Mouse (Mus musculus): ENCODE data around the gene Spag5. TPM values are rescaled to one million over a fixed set of nuclear protein-coding genes. Genes with fewer than 3 reads are reported as not detected.

Spag5 gene
- polyA plus RNA-seq (2014; fragmentation: Nextera tagmentation; extraction: Ambion mirVana) = 23.6 and 25.0 TPM in 2 replicates

- peak; percentile 96 for ATAC-seq (ENCODE audit: insufficient number of reproducible peaks, insufficient read depth, low FRiP score, low read depth)
- H3K4me1 ChIP-seq (ENCODE audit: control insufficient read depth in 2 of 2, insufficient read depth in 2 of 2, low read length in 2 of 2) = peaks cover 0 to 10% of the 10 kb centered on the region in 2 experiments; a peak in 1 of 4 replicates
- H3K36me3 ChIP-seq (ENCODE audit: control insufficient read depth, insufficient read depth, low read length) = peaks cover 33% of the 10 kb centered on the region
- H3K9me3 ChIP-seq (ENCODE audit: control insufficient read depth, low read length) = no peaks in the 10 kb centered on the region
- H3K4me2 ChIP-seq (ENCODE audit: low read length) = peak within 1 kb of the TSS; percentile 89
- peak within 1 kb of the TSS; percentile 50 to 77; a peak in 3 of 4 replicates for H3K27ac ChIP-seq (replicated peaks in 1 of 2; ENCODE audit: control insufficient read depth in 1 of 2, insufficient read depth in 1 of 2, low read depth in 2 of 2, low read length in 2 of 2)
- no peaks in the 10 kb centered on the region for H3K27me3 ChIP-seq (ENCODE audit: control insufficient read depth, insufficient read depth, low read length)
- H3K9ac ChIP-seq (ENCODE audit: low read length) = peak within 1 kb of the TSS; percentile 80
- WGBS = under 1% methylated on average over 49 of the region's 49 CpGs
- peak within 1 kb of the TSS; percentile 76 to 81 for H3K4me3 ChIP-seq (ENCODE audit: control insufficient read depth in 1 of 2, insufficient read depth in 1 of 2, low read depth in 1 of 2, low read length in 2 of 2)
These were observed at the start of gene Spag5 for GRCm38 (mm10) chr11:78301357-78302084. Gene Spag5, plus strand, starts transcription at chr11:78301529.

GRCm38 (mm10) chr11:78256618-78257017, 44.7 kb upstream of the Spag5 start:
- H3K27ac ChIP-seq (replicated peaks in 1 of 2; ENCODE audit: control insufficient read depth in 1 of 2, insufficient read depth in 1 of 2, low read depth in 2 of 2, low read length in 2 of 2) = no peak overlapping the region
- no peaks in the 10 kb centered on the region for H3K9me3 ChIP-seq (ENCODE audit: control insufficient read depth, low read length)
- 100% methylated on average over 1 of the region's 1 CpGs for WGBS
- no peak overlapping the region for H3K4me3 ChIP-seq (ENCODE audit: control insufficient read depth in 1 of 2, insufficient read depth in 1 of 2, low read depth in 1 of 2, low read length in 2 of 2)
- no peak overlapping the region for H3K4me2 ChIP-seq (ENCODE audit: low read length)
- ATAC-seq (ENCODE audit: insufficient number of reproducible peaks, insufficient read depth, low FRiP score, low read depth) = no peak
- H3K36me3 ChIP-seq (ENCODE audit: control insufficient read depth, insufficient read depth, low read length) = peaks cover 37% of the 10 kb centered on the region
- peaks cover 7% of the 10 kb centered on the region; the same call in 1 of the 2 replicates for H3K27me3 ChIP-seq (ENCODE audit: control insufficient read depth, insufficient read depth, low read length)
- H3K9ac ChIP-seq (ENCODE audit: low read length) = no peak overlapping the region
- no peaks in the 10 kb centered on the region for H3K4me1 ChIP-seq (ENCODE audit: control insufficient read depth in 2 of 2, insufficient read depth in 2 of 2, low read length in 2 of 2)

- ATAC-seq (ENCODE audit: insufficient number of reproducible peaks, insufficient read depth, low FRiP score, low read depth) = no peak
- Histone ChIP-seq H3K4me2 (ENCODE audit: low read length) (peak overlapping the region; percentile 60), H3K27ac (replicated peaks in 1 of 2; ENCODE audit: control insufficient read depth in 1 of 2, insufficient read depth in 1 of 2, low read depth in 2 of 2, low read length in 2 of 2) (no peak overlapping the region), H3K9ac (ENCODE audit: low read length) (no peak overlapping the region), H3K4me1 (ENCODE audit: control insufficient read depth in 2 of 2, insufficient read depth in 2 of 2, low read length in 2 of 2) (peaks cover 2 to 10% of the 10 kb centered on the region in 2 experiments; a peak in 3 of 4 replicates), H3K9me3 (ENCODE audit: control insufficient read depth, low read length) (no peaks in the 10 kb centered on the region), H3K4me3 (ENCODE audit: control insufficient read depth in 1 of 2, insufficient read depth in 1 of 2, low read depth in 1 of 2, low read length in 2 of 2) (peak overlapping the region; percentile 26 to 87; a peak in 3 of 4 replicates), H3K27me3 (ENCODE audit: control insufficient read depth, insufficient read depth, low read length) (peaks cover 7% of the 10 kb centered on the region; the same call in 1 of the 2 replicates), H3K36me3 (ENCODE audit: control insufficient read depth, insufficient read depth, low read length) (peaks cover 32% of the 10 kb centered on the region)
- 95% methylated on average over 2 of the region's 2 CpGs for WGBS
These were observed 40.7 kb upstream of the Spag5 start for GRCm38 (mm10) chr11:78260489-78261258.

- Histone ChIP-seq H3K4me1 (ENCODE audit: control insufficient read depth in 2 of 2, insufficient read depth in 2 of 2, low read length in 2 of 2) (peaks cover 2 to 10% of the 10 kb centered on the region in 2 experiments; a peak in 3 of 4 replicates), H3K4me3 (ENCODE audit: control insufficient read depth in 1 of 2, insufficient read depth in 1 of 2, low read depth in 1 of 2, low read length in 2 of 2) (peak within 1 kb of the TSS; percentile 63 to 87), H3K4me2 (ENCODE audit: low read length) (peak within 1 kb of the TSS; percentile 60), H3K9me3 (ENCODE audit: control insufficient read depth, low read length) (no peaks in the 10 kb centered on the region), H3K27ac (replicated peaks in 1 of 2; ENCODE audit: control insufficient read depth in 1 of 2, insufficient read depth in 1 of 2, low read depth in 2 of 2, low read length in 2 of 2) (peak within 1 kb of the TSS; percentile 68 to 88), H3K9ac (ENCODE audit: low read length) (peak within 1 kb of the TSS; percentile 82), H3K36me3 (ENCODE audit: control insufficient read depth, insufficient read depth, low read length) (peaks cover 39% of the 10 kb centered on the region), H3K27me3 (ENCODE audit: control insufficient read depth, insufficient read depth, low read length) (peaks cover 7% of the 10 kb centered on the region; the same call in 1 of the 2 replicates)
- WGBS = under 1% methylated on average over 104 of the region's 115 CpGs
- peak; percentile 98 for ATAC-seq (ENCODE audit: insufficient number of reproducible peaks, insufficient read depth, low FRiP score, low read depth)
These were observed 39.7 kb upstream of the Spag5 start, which contains the start of gene 2610507B11Rik for GRCm38 (mm10) chr11:78261380-78262352. Gene 2610507B11Rik, plus strand, starts transcription at chr11:78261752.

GRCm38 (mm10) chr11:78262550-78262949, 38.8 kb upstream of the Spag5 start:
- H3K4me3 ChIP-seq (ENCODE audit: control insufficient read depth in 1 of 2, insufficient read depth in 1 of 2, low read depth in 1 of 2, low read length in 2 of 2) = peak overlapping the region; percentile 63 to 87
- H3K9ac ChIP-seq (ENCODE audit: low read length) = peak overlapping the region; percentile 82
- WGBS = 5% methylated on average over 8 of the region's 8 CpGs
- peak overlapping the region; percentile 60 for H3K4me2 ChIP-seq (ENCODE audit: low read length)
- H3K27me3 ChIP-seq (ENCODE audit: control insufficient read depth, insufficient read depth, low read length) = peaks cover 7% of the 10 kb centered on the region; the same call in 1 of the 2 replicates
- H3K27ac ChIP-seq (replicated peaks in 1 of 2; ENCODE audit: control insufficient read depth in 1 of 2, insufficient read depth in 1 of 2, low read depth in 2 of 2, low read length in 2 of 2) = no peak overlapping the region
- H3K9me3 ChIP-seq (ENCODE audit: control insufficient read depth, low read length) = no peaks in the 10 kb centered on the region
- peaks cover 2 to 10% of the 10 kb centered on the region in 2 experiments; a peak in 3 of 4 replicates for H3K4me1 ChIP-seq (ENCODE audit: control insufficient read depth in 2 of 2, insufficient read depth in 2 of 2, low read length in 2 of 2)
- peaks cover 48% of the 10 kb centered on the region for H3K36me3 ChIP-seq (ENCODE audit: control insufficient read depth, insufficient read depth, low read length)
- ATAC-seq (ENCODE audit: insufficient number of reproducible peaks, insufficient read depth, low FRiP score, low read depth) = no peak

GRCm38 (mm10) chr11:78265571-78265970, 35.8 kb upstream of the Spag5 start:
- Histone ChIP-seq H3K4me1 (ENCODE audit: control insufficient read depth in 2 of 2, insufficient read depth in 2 of 2, low read length in 2 of 2) (peaks cover 2 to 10% of the 10 kb centered on the region in 2 experiments; a peak in 3 of 4 replicates), H3K36me3 (ENCODE audit: control insufficient read depth, insufficient read depth, low read length) (peaks cover 77% of the 10 kb centered on the region), H3K4me2 (ENCODE audit: low read length) (no peak overlapping the region), H3K27me3 (ENCODE audit: control insufficient read depth, insufficient read depth, low read length) (no peaks in the 10 kb centered on the region), H3K27ac (replicated peaks in 1 of 2; ENCODE audit: control insufficient read depth in 1 of 2, insufficient read depth in 1 of 2, low read depth in 2 of 2, low read length in 2 of 2) (no peak overlapping the region), H3K9ac (ENCODE audit: low read length) (no peak overlapping the region), H3K9me3 (ENCODE audit: control insufficient read depth, low read length) (no peaks in the 10 kb centered on the region), H3K4me3 (ENCODE audit: control insufficient read depth in 1 of 2, insufficient read depth in 1 of 2, low read depth in 1 of 2, low read length in 2 of 2) (no peak overlapping the region)
- ATAC-seq (ENCODE audit: insufficient number of reproducible peaks, insufficient read depth, low FRiP score, low read depth) = no peak
- 85% methylated on average over 6 of the region's 6 CpGs for WGBS

Measured in heart, embryonic 14.5 days (tissue).